Comparison of ENCODE assay signal across 10 mouse cellular contexts in genomic region chr1:161269346-161269745, GRCm38 (mm10). TPM values are rescaled to one million over a fixed set of nuclear protein-coding genes. Genes with fewer than 3 reads are reported as not detected.
DNase-seq lines count a peak whose midpoint lies in the region; ATAC-seq and TF ChIP-seq lines count a peak whose summit lies in the region.
"Had no signal": no experiment of that assay in that cellular context is flagged by ENCODE, and none has a peak within 500 bp of the region (broad histone marks: within the 10 kb centered on the region; RNA-seq: fewer than 3 reads in every experiment).

No protein-coding gene starts in this region.

- H3K9ac ChIP-seq in forebrain, embryonic 15.5 days (replicated peaks) = no peak overlapping the region
- H3K9ac ChIP-seq in intestine, embryonic 16.5 days (ENCODE audit: low read depth, low read length) = no peak overlapping the region

- no peaks in the 10 kb centered on the region for H3K9me3 ChIP-seq in forebrain, embryonic 15.5 days
- H3K9me3 ChIP-seq in forebrain, embryonic 10.5 days = no peaks in the 10 kb centered on the region
- no peaks in the 10 kb centered on the region for H3K9me3 ChIP-seq in intestine, embryonic 16.5 days (ENCODE audit: control insufficient read depth, low read length)
- H3K9me3 ChIP-seq in midbrain, embryonic 10.5 days (replicated peaks) = no peaks in the 10 kb centered on the region

- H3K36me3 ChIP-seq in forebrain, embryonic 15.5 days = no peaks in the 10 kb centered on the region
- no peaks in the 10 kb centered on the region for H3K36me3 ChIP-seq in forebrain, embryonic 10.5 days (replicated peaks)
- no peaks in the 10 kb centered on the region for H3K36me3 ChIP-seq in intestine, embryonic 16.5 days (ENCODE audit: control insufficient read depth, insufficient read depth, low read length)
- no peaks in the 10 kb centered on the region for H3K36me3 ChIP-seq in midbrain, embryonic 10.5 days

- no peak for TF ChIP-seq CTCF in lung, adult 2 months (IDR thresholded peaks at IDR 0.05; ENCODE audit: insufficient read depth, low read length)

- no peaks in the 10 kb centered on the region for H3K4me1 ChIP-seq in forebrain, embryonic 15.5 days
- H3K4me1 ChIP-seq in forebrain, embryonic 10.5 days = peaks cover 20% of the 10 kb centered on the region
- peaks cover 11% of the 10 kb centered on the region for H3K4me1 ChIP-seq in lung, adult 2 months (ENCODE audit: control insufficient read depth, insufficient read depth, low read length)
- H3K4me1 ChIP-seq in intestine, embryonic 16.5 days (ENCODE audit: control insufficient read depth, insufficient read depth, low read length) = no peaks in the 10 kb centered on the region
- H3K4me1 ChIP-seq in midbrain, embryonic 10.5 days = 0 out of 2 replicates have a peak, but pooled peaks cover 2% of the 10 kb centered on the region

- WGBS in forebrain, embryonic 15.5 days = 66% methylated on average over 4 of the region's 4 CpGs
- WGBS in forebrain, embryonic 10.5 days = 92% methylated on average over 4 of the region's 4 CpGs
- WGBS in lung, adult 2 months = 51% methylated on average over 4 of the region's 4 CpGs
- WGBS in intestine, embryonic 16.5 days = 71% methylated on average over 4 of the region's 4 CpGs
- WGBS in midbrain, embryonic 10.5 days = 88% methylated on average over 4 of the region's 4 CpGs

- H3K4me3 ChIP-seq in forebrain, embryonic 15.5 days = no peak overlapping the region
- no peak overlapping the region for H3K4me3 ChIP-seq in forebrain, embryonic 10.5 days
- H3K4me3 ChIP-seq in lung, adult 2 months (replicated peaks; ENCODE audit: extremely low read depth, low read depth, low read length) = no peak overlapping the region
- H3K4me3 ChIP-seq in intestine, embryonic 16.5 days (ENCODE audit: low read length) = no peak overlapping the region
- H3K4me3 ChIP-seq in midbrain, embryonic 10.5 days = no peak overlapping the region
- H3K4me3 ChIP-seq: erythroblast, embryonic 14.5 days had no signal

- no peaks in the 10 kb centered on the region for H3K27me3 ChIP-seq in forebrain, embryonic 15.5 days
- H3K27me3 ChIP-seq in forebrain, embryonic 10.5 days (ENCODE audit: poor library complexity, severe bottlenecking) = peaks cover 6% of the 10 kb centered on the region; the same call in 1 of the 2 replicates
- no peaks in the 10 kb centered on the region for H3K27me3 ChIP-seq in intestine, embryonic 16.5 days (replicated peaks; ENCODE audit: control insufficient read depth, insufficient read depth, low read length)
- no peaks in the 10 kb centered on the region for H3K27me3 ChIP-seq in midbrain, embryonic 10.5 days (ENCODE audit: low read depth, poor library complexity, severe bottlenecking)

- TF ChIP-seq POLR2A in lung, adult 2 months (IDR thresholded peaks at IDR 0.05; ENCODE audit: borderline replicate concordance, extremely low read depth, low read depth, low read length) = no peak

- DNase-seq in forebrain, embryonic 10.5 days (ENCODE audit: extremely low spot score, low spot score) = no peak
- DNase-seq in lung, adult 18-20 months = peak; percentile 80 to 87
- DNase-seq in lung, adult 2 months = no peak
- DNase-seq in midbrain, embryonic 10.5 days (ENCODE audit: low spot score) = no peak

- peak; percentile 49; the same call in 1 of the 2 replicates for ATAC-seq in forebrain, embryonic 15.5 days (replicated peaks)
- peak; percentile 11; the same call in 1 of the 2 replicates for ATAC-seq in intestine, embryonic 16.5 days
- ATAC-seq in megakaryocyte-erythroid progenitor cell, adult 5-6 weeks (replicated peaks; ENCODE audit: low FRiP score, low TSS enrichment, poor library complexity, severe bottlenecking) = peak; percentile 64
- no peak for ATAC-seq in granulocyte monocyte progenitor cell, adult 5-6 weeks (replicated peaks; ENCODE audit: poor library complexity, severe bottlenecking)

- no peak overlapping the region for H3K27ac ChIP-seq in forebrain, embryonic 15.5 days (replicated peaks)
- no peak overlapping the region for H3K27ac ChIP-seq in forebrain, embryonic 10.5 days
- no peak overlapping the region for H3K27ac ChIP-seq in intestine, embryonic 16.5 days (ENCODE audit: low read length)
- H3K27ac ChIP-seq in midbrain, embryonic 10.5 days (replicated peaks) = no peak overlapping the region
- H3K27ac ChIP-seq: stomach, postnatal 0 days had no signal

- no peak overlapping the region for H3K4me2 ChIP-seq in forebrain, embryonic 15.5 days (replicated peaks)
- H3K4me2 ChIP-seq in intestine, embryonic 16.5 days (ENCODE audit: low read depth, low read length) = no peak overlapping the region

RNA-seq across cellular contexts. Expression of gene Prdx6, which starts 18.3 kb away (rescaled TPM):
- polyA plus RNA-seq in forebrain, embryonic 15.5 days (2015; fragmentation: Nextera tagmentation; extraction: Ambion mirVana) = 243 and 250 TPM in 2 replicates
- polyA plus RNA-seq in forebrain, embryonic 10.5 days (2016; fragmentation: Nextera tagmentation; extraction: Ambion mirVana) = 663 and 680 TPM in 2 replicates
- 304 and 466 TPM in 2 replicates for polyA plus RNA-seq in lung, adult 2 months (2012; rRNA removed)
- polyA plus RNA-seq in intestine, embryonic 16.5 days (2015; fragmentation: Nextera tagmentation; extraction: Ambion mirVana) = 488 and 543 TPM in 2 replicates
- 378 and 558 TPM in 2 replicates for total RNA-seq in megakaryocyte-erythroid progenitor cell, adult 5-6 weeks (2014; fragmentation: Nextera tagmentation)
- 583 and 708 TPM in 2 replicates for total RNA-seq in megakaryocyte-erythroid progenitor cell, adult 5-6 weeks (2017)
- total RNA-seq in granulocyte monocyte progenitor cell, adult 5-6 weeks (2014; fragmentation: Nextera tagmentation) = 217 and 261 TPM in 2 replicates
- 373 and 405 TPM in 2 replicates for total RNA-seq in granulocyte monocyte progenitor cell, adult 5-6 weeks (2017)
- polyA plus RNA-seq in midbrain, embryonic 10.5 days (2016; fragmentation: Nextera tagmentation; extraction: Ambion mirVana) = 419 and 505 TPM in 2 replicates

Comparison
In these comparisons a context has a peak if more than half of its experiments do, and no peak if none do; other contexts are left out.
1. DNase-seq: peak in lung, adult 18-20 months (2 of 2); none in forebrain, embryonic 10.5 days (single experiment), lung, adult 2 months (single experiment) and midbrain, embryonic 10.5 days (single experiment).